Mouse (Mus musculus): ENCODE measurements around the gene Btk. TPM values are rescaled to one million over a fixed set of nuclear protein-coding genes. Genes with fewer than 3 reads are reported as not detected.

Gene Btk
- total RNA-seq, 2 experiments from 2014 or later = 0.74 to 1.1 TPM

Other genes with a start within 250 kb of the Btk start
- gene Drp2, start 179.0 kb downstream of the Btk start, total RNA-seq (2021) = 10 to 100 TPM; 32.1 to 47.9 TPM
- not detected for gene Taf7l, start 107.1 kb downstream of the Btk start, total RNA-seq (2021)
- 10 to 100 TPM; 17.4 to 18.0 TPM for gene Timm8a1, start 41.7 kb downstream of the Btk start, total RNA-seq (2021)
- gene Rpl36a, start 2.1 kb upstream of the Btk start, total RNA-seq (2021) = 100 to 1,000 TPM; 151 to 153 TPM
- 1 to 10 TPM; 9.5 to 9.8 TPM for gene Gla, start 17.6 kb upstream of the Btk start, total RNA-seq (2021)
- gene Hnrnph2, start 17.6 kb upstream of the Btk start, total RNA-seq (2021) = 100 to 1,000 TPM; 153 to 156 TPM
- gene Armcx4, start 102.9 kb upstream of the Btk start, total RNA-seq (2021) = 10 to 100 TPM; 31.6 to 32.8 TPM
- 10 to 100 TPM; 53.7 to 60.1 TPM for gene Armcx1, start 134.4 kb upstream of the Btk start, total RNA-seq (2021)
- 1 to 10 TPM; 7.1 to 7.8 TPM for gene Armcx6, start 167.8 kb upstream of the Btk start, total RNA-seq (2021)
- 10 to 100 TPM; 72.3 to 85.6 TPM for gene Armcx3, start 173.0 kb upstream of the Btk start, total RNA-seq (2021)
- 10 to 100 TPM; 84.3 to 88.8 TPM for gene Armcx2, start 225.7 kb upstream of the Btk start, total RNA-seq (2021)

All from layer of hippocampus, adult 18-20 months (tissue).